Mouse (Mus musculus) myocyte (in vitro differentiated cells): Measurements from ENCODE around the gene Wbp4.

ENCODE experiments used
- MAX ChIP-seq: IDR thresholded peaks from one replicate; pipeline ENCODE4 v1.6.1; 2011; ENCODE audit warnings: low read depth, mild to moderate bottlenecking, control low read depth
- POLR2A ChIP-seq: IDR thresholded peaks from one replicate; pipeline ENCODE4 v1.6.1; 2011; ENCODE audit warnings: low read depth, mild to moderate bottlenecking, control low read depth, moderate library complexity; ENCODE audit not compliant: insufficient read length
- POLR2AphosphoS2 ChIP-seq: IDR thresholded peaks from one replicate; pipeline ENCODE4 v1.6.1; 2011; ENCODE audit warnings: low read depth, control low read depth; ENCODE audit not compliant: insufficient read length
- USF1 ChIP-seq: IDR thresholded peaks from one replicate; pipeline ENCODE4 v1.6.1; 2011; ENCODE audit warnings: low read depth, mild to moderate bottlenecking, control low read depth, moderate library complexity

GRCm38 (mm10) chr14:79486617-79486992 lies 5.3 kb upstream of the Wbp4 start:
- TF ChIP-seq POLR2A (no peak), POLR2AphosphoS2 (no peak), MAX (no peak), USF1 (no peak)
